Mouse (Mus musculus): ENCODE data around the gene Gm44965.

Gm44965 gene

GRCm38 (mm10) chr6:48593158-48594042 is at the start of gene Gm44965, which contains the start of gene Repin1:
TSS of gene Gm44965 (plus strand) at chr6:48593941.
TSS of gene Repin1 (plus strand) at chr6:48593883.
- DNase-seq, result peak; percentile 96 to 98

- peak in 1 of 2 experiments; percentile 0 for DNase-seq
Observed at GRCm38 (mm10) chr6:48545251-48545650, 48.5 kb upstream of the Gm44965 start.

- peak; percentile 65 to 69 for DNase-seq
Observed at GRCm38 (mm10) chr6:48546271-48546670, 47.5 kb upstream of the Gm44965 start.

GRCm38 (mm10) chr6:48546858-48547257 is 46.9 kb upstream of the Gm44965 start:
- DNase-seq, result peak in 1 of 2 experiments; percentile 1

- DNase-seq, result peak in 1 of 2 experiments; percentile 1
Observed at GRCm38 (mm10) chr6:48548314-48548713, 45.4 kb upstream of the Gm44965 start.

GRCm38 (mm10) chr6:48552918-48553317 is 40.8 kb upstream of the Gm44965 start:
- peak; percentile 48 to 64 for DNase-seq

GRCm38 (mm10) chr6:48553819-48554218 is 39.9 kb upstream of the Gm44965 start:
- DNase-seq, result no peak

GRCm38 (mm10) chr6:48554280-48555103 is 39.2 kb upstream of the Gm44965 start, which contains the start of gene Lrrc61:
TSS of gene Lrrc61 (plus strand) at chr6:48554796.
- DNase-seq, result peak; percentile 99

GRCm38 (mm10) chr6:48555104-48555890 is 38.4 kb upstream of the Gm44965 start:
- peak; percentile 47 to 70 for DNase-seq

GRCm38 (mm10) chr6:48555956-48556355 is 37.8 kb upstream of the Gm44965 start:
- DNase-seq, result peak in 1 of 2 experiments; percentile 3

- DNase-seq, result no peak
Observed at GRCm38 (mm10) chr6:48565693-48566310, 27.9 kb upstream of the Gm44965 start.

GRCm38 (mm10) chr6:48566312-48566711 is 27.4 kb upstream of the Gm44965 start:
- DNase-seq, result peak; percentile 78 to 85

GRCm38 (mm10) chr6:48568036-48568984 is 25.4 kb upstream of the Gm44965 start:
- peak; percentile 63 to 77 for DNase-seq

- DNase-seq, result peak; percentile 21 to 29
Observed at GRCm38 (mm10) chr6:48569065-48569807, 24.5 kb upstream of the Gm44965 start.

- DNase-seq, result no peak
Observed at GRCm38 (mm10) chr6:48572014-48572413, 21.7 kb upstream of the Gm44965 start.

- DNase-seq, result peak; percentile 67 to 79
Observed at GRCm38 (mm10) chr6:48572572-48573061, 21.1 kb upstream of the Gm44965 start, which contains the start of gene Rarres2. TSS of gene Rarres2 (minus strand) at chr6:48572789.

GRCm38 (mm10) chr6:48573280-48573679 is 20.5 kb upstream of the Gm44965 start:
- DNase-seq, result peak; percentile 59 to 70

GRCm38 (mm10) chr6:48573981-48574380 is 19.8 kb upstream of the Gm44965 start:
- no peak for DNase-seq

- DNase-seq, result no peak
Observed at GRCm38 (mm10) chr6:48578736-48579135, 15.0 kb upstream of the Gm44965 start.

GRCm38 (mm10) chr6:48579215-48579648 is 14.5 kb upstream of the Gm44965 start:
- no peak for DNase-seq

Measured in kidney, postnatal 4 days (tissue).